26 mouse cellular contexts compared by ENCODE assay signal in the genomic region with DNA sequence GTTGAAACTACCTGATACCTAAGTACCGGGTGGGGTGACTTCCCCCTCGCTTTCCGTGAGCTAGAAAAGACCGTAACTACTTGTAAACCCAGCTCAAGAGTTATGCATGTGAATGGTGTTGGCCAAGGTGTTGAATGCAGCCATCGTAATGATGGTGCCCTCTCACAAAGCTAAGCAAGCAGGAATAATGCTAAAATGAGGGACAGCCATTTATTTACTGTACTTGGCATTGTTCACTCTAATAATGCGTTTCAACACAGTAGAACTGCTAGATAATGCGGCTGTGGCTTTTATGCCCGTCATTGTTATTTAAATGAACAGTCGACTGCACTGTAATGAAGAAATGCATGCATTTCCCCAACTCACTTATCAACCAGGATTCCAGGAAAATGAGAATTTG.
DNase-seq lines count a peak whose midpoint lies in the region; ATAC-seq and TF ChIP-seq lines count a peak whose summit lies in the region.
"Had no signal": no experiment of that assay in that cellular context is flagged by ENCODE, and none has a peak within 500 bp of the region (broad histone marks: within the 10 kb centered on the region; RNA-seq: fewer than 3 reads in every experiment).

No protein-coding gene starts in this region.

- H3K9me3 ChIP-seq in forebrain, embryonic 14.5 days (replicated peaks; ENCODE audit: control insufficient read depth, low read length), result no peaks in the 10 kb centered on the region
- no peaks in the 10 kb centered on the region for H3K9me3 ChIP-seq in forebrain, embryonic 12.5 days
- no peaks in the 10 kb centered on the region for H3K9me3 ChIP-seq in heart, embryonic 13.5 days
- no peaks in the 10 kb centered on the region for H3K9me3 ChIP-seq in ES-Bruce4 (replicated peaks; ENCODE audit: control insufficient read depth, insufficient read depth, low read length, poor library complexity, severe bottlenecking)
- H3K9me3 ChIP-seq: embryonic facial prominence, embryonic 12.5 days; heart, embryonic 12.5 days; hindbrain, embryonic 15.5 days; limb, embryonic 13.5 days; lung, embryonic 15.5 days; midbrain, embryonic 10.5 days; neural tube, embryonic 12.5 days had no signal

- no peak overlapping the region for H3K4me3 ChIP-seq in forebrain, embryonic 14.5 days (ENCODE audit: low read depth, low read length)
- H3K4me3 ChIP-seq in forebrain, embryonic 12.5 days (replicated peaks), result no peak overlapping the region
- no peak overlapping the region for H3K4me3 ChIP-seq in heart, embryonic 13.5 days
- H3K4me3 ChIP-seq in ES-Bruce4 (ENCODE audit: low read depth, low read length), result no peak overlapping the region
- no peak overlapping the region for H3K4me3 ChIP-seq in embryonic fibroblast, embryonic 13.5 days (ENCODE audit: insufficient read depth, low read length)
- H3K4me3 ChIP-seq: embryonic facial prominence, embryonic 12.5 days; heart, embryonic 12.5 days; hindbrain, embryonic 15.5 days; layer of hippocampus, adult 2 months; left cerebral cortex, adult 2 months; limb, embryonic 13.5 days; lung, embryonic 15.5 days; midbrain, embryonic 10.5 days; neural tube, embryonic 12.5 days had no signal

- no peaks in the 10 kb centered on the region; the same call in 1 of the 2 replicates for H3K27me3 ChIP-seq in forebrain, embryonic 14.5 days (replicated peaks; ENCODE audit: control insufficient read depth, insufficient read depth, low read length)
- H3K27me3 ChIP-seq in forebrain, embryonic 12.5 days, result peaks cover 59% of the 10 kb centered on the region
- no peaks in the 10 kb centered on the region for H3K27me3 ChIP-seq in heart, embryonic 13.5 days (replicated peaks)
- H3K27me3 ChIP-seq in ES-Bruce4 (ENCODE audit: control insufficient read depth, insufficient read depth, low read length, poor library complexity, severe bottlenecking), result no peaks in the 10 kb centered on the region
- H3K27me3 ChIP-seq: CH12.LX; embryonic facial prominence, embryonic 12.5 days; heart, embryonic 12.5 days; neural tube, embryonic 12.5 days had no signal

- H3K36me3 ChIP-seq in forebrain, embryonic 14.5 days (ENCODE audit: control insufficient read depth, insufficient read depth, low read length), result no peaks in the 10 kb centered on the region
- H3K36me3 ChIP-seq in forebrain, embryonic 12.5 days (replicated peaks), result no peaks in the 10 kb centered on the region
- no peaks in the 10 kb centered on the region for H3K36me3 ChIP-seq in heart, embryonic 13.5 days
- H3K36me3 ChIP-seq in ES-Bruce4 (ENCODE audit: control insufficient read depth, insufficient read depth, low read length, poor library complexity, severe bottlenecking), result no peaks in the 10 kb centered on the region
- H3K36me3 ChIP-seq: embryonic facial prominence, embryonic 12.5 days; heart, embryonic 12.5 days; hindbrain, embryonic 15.5 days; limb, embryonic 13.5 days; lung, embryonic 15.5 days; midbrain, embryonic 10.5 days; neural tube, embryonic 12.5 days had no signal

- no peak for TF ChIP-seq EP300 in ES-Bruce4 (IDR thresholded peaks at IDR 0.05; ENCODE audit: insufficient read depth, low read depth, low read length)

- no peak for TF ChIP-seq POLR2A in ES-Bruce4 (IDR thresholded peaks at IDR 0.05; ENCODE audit: insufficient read depth, low read length)
- TF ChIP-seq POLR2A in embryonic fibroblast, embryonic 13.5 days (IDR thresholded peaks at IDR 0.05; ENCODE audit: low read depth, low read length), result no peak

- no peak overlapping the region for H3K27ac ChIP-seq in forebrain, embryonic 14.5 days (ENCODE audit: low read depth, low read length)
- H3K27ac ChIP-seq in forebrain, embryonic 12.5 days, result no peak overlapping the region
- 0 out of 2 replicates have a peak overlapping the region, but pooled peaks have one; percentile 12 for H3K27ac ChIP-seq in heart, embryonic 13.5 days (replicated peaks)
- H3K27ac ChIP-seq in ES-Bruce4 (ENCODE audit: insufficient read depth, low read length), result peak overlapping the region; percentile 61
- peak overlapping the region; percentile 83 for H3K27ac ChIP-seq in embryonic fibroblast, embryonic 13.5 days (ENCODE audit: insufficient read depth, low read length)
- H3K27ac ChIP-seq: embryonic facial prominence, embryonic 12.5 days; hindbrain, embryonic 15.5 days; layer of hippocampus, adult 2 months; left cerebral cortex, adult 2 months; limb, embryonic 13.5 days; lung, embryonic 15.5 days; midbrain, embryonic 10.5 days; neural tube, embryonic 12.5 days had no signal

- ATAC-seq in forebrain, embryonic 14.5 days, result peak; percentile 44; the same call in 1 of the 2 replicates
- ATAC-seq in forebrain, embryonic 12.5 days (ENCODE audit: low FRiP score), result no peak
- ATAC-seq in heart, embryonic 13.5 days (ENCODE audit: extremely low read depth, insufficient number of reproducible peaks, low FRiP score, low TSS enrichment), result no peak
- ATAC-seq: activated CD4-positive, CD25-positive, alpha-beta regulatory T cell, adult 4 months had no signal

- peak; percentile 58 for DNase-seq in forebrain, embryonic 14.5 days (ENCODE audit: low spot score)
- DNase-seq in heart, adult 8-10 months (ENCODE audit: low spot score), result no peak
- DNase-seq in left cerebral cortex, postnatal 4 days, result no peak
- DNase-seq: cerebellum, adult 2 months; embryo, embryonic 11 days; gastrocnemius, postnatal 10 days; kidney, adult 2 months; kidney, postnatal 36 days; spleen, adult 18-20 months; thymus, postnatal 14 days had no signal

- no peak overlapping the region for H3K4me2 ChIP-seq in forebrain, embryonic 14.5 days (ENCODE audit: low read length)
- H3K4me2 ChIP-seq in forebrain, embryonic 12.5 days, result no peak overlapping the region
- no peak overlapping the region for H3K4me2 ChIP-seq in heart, embryonic 13.5 days
- H3K4me2 ChIP-seq: embryonic facial prominence, embryonic 12.5 days; heart, embryonic 12.5 days; hindbrain, embryonic 15.5 days; limb, embryonic 13.5 days; liver, embryonic 11.5 days; lung, embryonic 15.5 days; neural tube, embryonic 12.5 days had no signal

- TF ChIP-seq CTCF in ES-Bruce4 (IDR thresholded peaks at IDR 0.05; ENCODE audit: low read depth, low read length), result no peak
- TF ChIP-seq CTCF in embryonic fibroblast, embryonic 13.5 days (IDR thresholded peaks at IDR 0.05; ENCODE audit: borderline replicate concordance, insufficient read depth, low read length), result no peak

- no peak overlapping the region for H3K9ac ChIP-seq in forebrain, embryonic 14.5 days (ENCODE audit: low read length)
- H3K9ac ChIP-seq in forebrain, embryonic 12.5 days, result no peak overlapping the region
- H3K9ac ChIP-seq in heart, embryonic 13.5 days, result no peak overlapping the region
- no peak overlapping the region for H3K9ac ChIP-seq in ES-Bruce4 (ENCODE audit: low read depth, poor library complexity, severe bottlenecking)
- H3K9ac ChIP-seq: embryonic facial prominence, embryonic 12.5 days; heart, embryonic 12.5 days; hindbrain, embryonic 15.5 days; limb, embryonic 13.5 days; lung, embryonic 15.5 days; neural tube, embryonic 12.5 days had no signal

- intact Hi-C loops in left cerebral cortex, postnatal 4 days (cut with DNase I), result no loop called here

- WGBS in forebrain, embryonic 14.5 days, result 29% methylated on average over 9 of the region's 9 CpGs
- 51% methylated on average over 9 of the region's 9 CpGs for WGBS in forebrain, embryonic 12.5 days
- 81% methylated on average over 9 of the region's 9 CpGs for WGBS in heart, embryonic 13.5 days

- peaks cover 11% of the 10 kb centered on the region for H3K4me1 ChIP-seq in forebrain, embryonic 14.5 days (ENCODE audit: control insufficient read depth, insufficient read depth, low read length)
- peaks cover 13% of the 10 kb centered on the region for H3K4me1 ChIP-seq in forebrain, embryonic 12.5 days
- H3K4me1 ChIP-seq in heart, embryonic 13.5 days, result peaks cover 36% of the 10 kb centered on the region
- H3K4me1 ChIP-seq in ES-Bruce4 (ENCODE audit: control insufficient read depth, insufficient read depth, low read length), result peaks cover 3% of the 10 kb centered on the region
- H3K4me1 ChIP-seq in embryonic fibroblast, embryonic 13.5 days (ENCODE audit: control insufficient read depth, insufficient read depth, low read length), result peaks cover 22% of the 10 kb centered on the region

Comparison
In these comparisons a context has a peak if more than half of its experiments do, and no peak if none do; other contexts are left out.
1. H3K27ac ChIP-seq: peak in heart, embryonic 13.5 days (single experiment), ES-Bruce4 (single experiment) and embryonic fibroblast, embryonic 13.5 days (single experiment); none in forebrain, embryonic 14.5 days (single experiment) and forebrain, embryonic 12.5 days (single experiment).